Mouse (Mus musculus): ENCODE results near the gene Gm29110.
"Not testable (repeated sequence)": the region's sequence is repeated elsewhere in the genome, so short reads cannot be mapped to it uniquely, and the experiment has no call there.

Gm29110 gene

GRCm38 (mm10) chrY:74470231-74470630 is at the start of gene Gm29110:
TSS of gene Gm29110 (plus strand) at chrY:74470531.
- DNase-seq (ENCODE audit: low read depth in 2 of 2, low spot score in 2 of 2) = not testable (repeated sequence)
